Mouse (Mus musculus) CH12.LX (cell line): ENCODE results near the gene 5330417H12Rik. TPM values are rescaled to one million over a fixed set of nuclear protein-coding genes. Genes with fewer than 3 reads are reported as not detected.

Experiments
- DNase-seq: peaks from one replicate; pipeline ENCODE4 v3.0.0-alpha.2; 2013; ENCODE audit errors: extremely low read depth
- H3K27ac ChIP-seq: 2 replicates; pipeline ENCODE4 v1.5.1; 2012; ENCODE audit warnings: low read depth, mild to moderate bottlenecking, control low read depth, moderate library complexity; ENCODE audit not compliant: insufficient read depth
- H3K27me3 ChIP-seq: replicated peaks from 2 replicates; pipeline ENCODE3; 2012; ENCODE audit warnings: inconsistent platforms
- H3K36me3 ChIP-seq, 2 experiments: replicated peaks in 1 of 2; 2 replicates each; pipeline versions ENCODE3 to v1.6.1; 2012; ENCODE audit warnings: inconsistent platforms in 1 of 2, low read length in 1 of 2, mild to moderate bottlenecking in 1 of 2, mixed read lengths in 1 of 2, moderate library complexity in 1 of 2; ENCODE audit not compliant: control insufficient read depth in 1 of 2, insufficient read depth in 1 of 2
- H3K4me1 ChIP-seq, 2 experiments: 2 replicates each; pipeline ENCODE4 v1.6.1; 2012; ENCODE audit warnings: inconsistent platforms in 1 of 2, moderate library complexity in 1 of 2; ENCODE audit not compliant: insufficient read depth in 2 of 2, control insufficient read depth in 1 of 2
- H3K4me2 ChIP-seq: 2 replicates; pipeline ENCODE4 v1.6.1; 2012; ENCODE audit warnings: low read depth, mild to moderate bottlenecking, control low read depth; ENCODE audit not compliant: poor library complexity, insufficient read depth, severe bottlenecking
- H3K4me3 ChIP-seq, 3 experiments: fragments of 150-350 bp in 1 of 3; sonication (generic) in 1 of 3; replicated peaks in 1 of 3; 2 replicates each; pipeline versions ENCODE3 to v1.5.1; 2011 to 2012; ENCODE audit warnings: low read depth in 2 of 3, low read length in 2 of 3, mild to moderate bottlenecking in 2 of 3, moderate library complexity in 2 of 3, control low read depth in 1 of 3, improper control_type of control experiment in 1 of 3, inconsistent platforms in 1 of 3, mixed read lengths in 1 of 3; ENCODE audit not compliant: poor library complexity in 1 of 3
- H3K79me2 ChIP-seq: replicated peaks from 2 replicates; pipeline ENCODE4 v1.6.1; 2012; ENCODE audit warnings: mild to moderate bottlenecking, moderate library complexity; ENCODE audit not compliant: control insufficient read depth, poor library complexity, insufficient read depth, severe bottlenecking; ENCODE audit errors: extremely low read depth
- H3K9ac ChIP-seq: 2 replicates; pipeline ENCODE4 v1.6.1; 2012; ENCODE audit warnings: low read depth, mild to moderate bottlenecking, control low read depth, moderate library complexity; ENCODE audit not compliant: insufficient read depth
- H3K9me3 ChIP-seq: replicated peaks from 2 replicates; pipeline ENCODE3; 2012; ENCODE audit warnings: low read length, inconsistent platforms, mixed read lengths
- BHLHE40 ChIP-seq: IDR thresholded peaks from 2 replicates; pipeline ENCODE4 v1.6.1; 2011; ENCODE audit warnings: mild to moderate bottlenecking, low read depth, low read length, improper control_type of control experiment
- CHD1 ChIP-seq: IDR thresholded peaks from 2 replicates; pipeline ENCODE4 v1.6.1; 2012; ENCODE audit warnings: low read depth, low read length, improper control_type of control experiment, inconsistent platforms
- CHD2 ChIP-seq: IDR thresholded peaks from 2 replicates; pipeline ENCODE4 v1.6.1; 2011; ENCODE audit warnings: low read length, improper control_type of control experiment
- CTCF ChIP-seq, 2 experiments: IDR thresholded peaks in 1 of 2; conservative IDR thresholded peaks in 1 of 2; 2 replicates each; pipeline ENCODE4 v1.5.1; 2011 to 2012; ENCODE audit warnings: low read depth in 2 of 2, low read length in 2 of 2, improper control_type of control experiment in 1 of 2, inconsistent platforms in 1 of 2, mild to moderate bottlenecking in 1 of 2, moderate library complexity in 1 of 2
- E2F4 ChIP-seq: IDR thresholded peaks from 2 replicates; pipeline ENCODE4 v1.6.1; 2011; ENCODE audit warnings: low read depth, low read length, improper control_type of control experiment; ENCODE audit not compliant: insufficient replicate concordance
- ELF1 ChIP-seq: IDR thresholded peaks from 2 replicates; pipeline ENCODE4 v1.6.1; 2014; ENCODE audit warnings: low read depth, mild to moderate bottlenecking, inconsistent platforms, low read length, improper control_type of control experiment
- EP300 ChIP-seq: IDR thresholded peaks from 2 replicates; pipeline ENCODE4 v1.6.1; 2011; ENCODE audit warnings: low read length, improper control_type of control experiment
- ETS1 ChIP-seq: conservative IDR thresholded peaks from 2 replicates; pipeline ENCODE4 v1.6.1; 2012; ENCODE audit warnings: low read depth, mild to moderate bottlenecking, inconsistent platforms, low read length, improper control_type of control experiment, moderate library complexity
- GABPA ChIP-seq: IDR thresholded peaks from 2 replicates; pipeline ENCODE4 v1.6.1; 2012; ENCODE audit warnings: low read depth, low read length, improper control_type of control experiment, inconsistent platforms; ENCODE audit not compliant: insufficient replicate concordance
- HCFC1 ChIP-seq: IDR thresholded peaks from 2 replicates; pipeline ENCODE4 v1.6.1; 2012; ENCODE audit warnings: low read depth, mild to moderate bottlenecking, inconsistent platforms, low read length, improper control_type of control experiment
- IRF4 ChIP-seq: IDR thresholded peaks from 2 replicates; pipeline ENCODE4 v1.6.1; 2014; ENCODE audit warnings: low read depth, mild to moderate bottlenecking, inconsistent platforms, low read length, improper control_type of control experiment
- JUN ChIP-seq: IDR thresholded peaks from 2 replicates; pipeline ENCODE4 v1.6.1; 2011; ENCODE audit warnings: low read depth, mild to moderate bottlenecking, low read length, improper control_type of control experiment, moderate library complexity; ENCODE audit not compliant: insufficient read depth
- JUND ChIP-seq: conservative IDR thresholded peaks from 2 replicates; pipeline ENCODE4 v1.6.1; 2011; ENCODE audit warnings: low read depth, low read length, improper control_type of control experiment
- KAT2A ChIP-seq: IDR thresholded peaks from 2 replicates; pipeline ENCODE4 v1.6.1; 2012; ENCODE audit warnings: low read length, improper control_type of control experiment, inconsistent platforms; ENCODE audit not compliant: insufficient replicate concordance
- MAFK ChIP-seq: IDR thresholded peaks from 2 replicates; pipeline ENCODE4 v1.6.1; 2011; ENCODE audit warnings: low read length, improper control_type of control experiment; ENCODE audit not compliant: insufficient replicate concordance
- MAX ChIP-seq: IDR thresholded peaks from 2 replicates; pipeline ENCODE4 v1.6.1; 2011; ENCODE audit warnings: low read length, improper control_type of control experiment
- MAZ ChIP-seq: IDR thresholded peaks from 2 replicates; pipeline ENCODE4 v1.6.1; 2012; ENCODE audit warnings: low read depth, mild to moderate bottlenecking, inconsistent platforms, low read length, improper control_type of control experiment, moderate library complexity
- MEF2A ChIP-seq: IDR thresholded peaks from 2 replicates; pipeline ENCODE4 v1.6.1; 2014; ENCODE audit warnings: low read depth, mild to moderate bottlenecking, inconsistent platforms, low read length, improper control_type of control experiment, borderline replicate concordance
- MXI1 ChIP-seq: IDR thresholded peaks from 2 replicates; pipeline ENCODE4 v1.6.1; 2011; ENCODE audit warnings: mild to moderate bottlenecking, low read depth, low read length, improper control_type of control experiment
- MYC ChIP-seq: IDR thresholded peaks from 2 replicates; pipeline ENCODE4 v1.6.1; 2011; ENCODE audit warnings: low read depth, mild to moderate bottlenecking, improper control_type of control experiment, low read length
- NELFE ChIP-seq: IDR thresholded peaks from 2 replicates; pipeline ENCODE4 v1.6.1; 2011; ENCODE audit warnings: low read depth, low read length, improper control_type of control experiment
- NRF1 ChIP-seq: IDR thresholded peaks from 2 replicates; pipeline ENCODE4 v1.6.1; 2014; ENCODE audit warnings: low read depth, mild to moderate bottlenecking, inconsistent platforms, low read length, improper control_type of control experiment, moderate library complexity
- PAX5 ChIP-seq: IDR thresholded peaks from 2 replicates; pipeline ENCODE4 v1.6.1; 2012; ENCODE audit warnings: low read length, inconsistent platforms, mixed read lengths
- POLR2A ChIP-seq: IDR thresholded peaks from 2 replicates; pipeline ENCODE4 v1.6.1; 2011; ENCODE audit warnings: low read depth, mild to moderate bottlenecking, improper control_type of control experiment, low read length
- POLR2AphosphoS2 ChIP-seq: IDR thresholded peaks from 2 replicates; pipeline ENCODE4 v1.6.1; 2011; ENCODE audit warnings: low read depth, low read length, improper control_type of control experiment
- RAD21 ChIP-seq: IDR thresholded peaks from 2 replicates; pipeline ENCODE4 v1.6.1; 2011; ENCODE audit warnings: low read depth, mild to moderate bottlenecking, low read length, improper control_type of control experiment, moderate library complexity
- RCOR1 ChIP-seq: conservative IDR thresholded peaks from 2 replicates; pipeline ENCODE4 v1.6.1; 2012; ENCODE audit warnings: low read depth, mild to moderate bottlenecking, inconsistent platforms, low read length, improper control_type of control experiment
- SIN3A ChIP-seq: IDR thresholded peaks from 2 replicates; pipeline ENCODE4 v1.6.1; 2012; ENCODE audit warnings: low read length, improper control_type of control experiment, inconsistent platforms
- SMC3 ChIP-seq: IDR thresholded peaks from 2 replicates; pipeline ENCODE4 v1.6.1; 2011; ENCODE audit warnings: low read depth, low read length, improper control_type of control experiment
- TBP ChIP-seq: conservative IDR thresholded peaks from 2 replicates; pipeline ENCODE4 v1.6.1; 2011; ENCODE audit warnings: low read depth, low read length, improper control_type of control experiment
- TCF12 ChIP-seq: IDR thresholded peaks from 2 replicates; pipeline ENCODE4 v1.6.1; 2014; ENCODE audit warnings: low read depth, mild to moderate bottlenecking, inconsistent platforms, low read length, improper control_type of control experiment
- UBTF ChIP-seq: IDR thresholded peaks from 2 replicates; pipeline ENCODE4 v1.6.1; 2012; ENCODE audit warnings: low read depth, mild to moderate bottlenecking, inconsistent platforms, low read length, improper control_type of control experiment, moderate library complexity
- USF1 ChIP-seq: IDR thresholded peaks from 2 replicates; pipeline ENCODE4 v1.6.1; 2014; ENCODE audit warnings: low read depth, mild to moderate bottlenecking, inconsistent platforms, low read length, improper control_type of control experiment
- USF2 ChIP-seq: conservative IDR thresholded peaks from 2 replicates; pipeline ENCODE4 v1.6.1; 2011; ENCODE audit warnings: low read depth, low read length, improper control_type of control experiment
- ZC3H11A ChIP-seq: IDR thresholded peaks from 2 replicates; pipeline ENCODE4 v1.6.1; 2012; ENCODE audit warnings: low read depth, mild to moderate bottlenecking, inconsistent platforms, low read length, improper control_type of control experiment
- ZKSCAN1 ChIP-seq: IDR thresholded peaks from 2 replicates; pipeline ENCODE4 v1.6.1; 2012; ENCODE audit warnings: low read depth, inconsistent platforms, low read length, improper control_type of control experiment, borderline replicate concordance
- ZMIZ1 ChIP-seq: IDR thresholded peaks from 2 replicates; pipeline ENCODE4 v1.6.1; 2012; ENCODE audit warnings: low read depth, mild to moderate bottlenecking, inconsistent platforms, low read length, improper control_type of control experiment
- ZNF384 ChIP-seq: IDR thresholded peaks from 2 replicates; pipeline ENCODE4 v1.6.1; 2012; ENCODE audit warnings: low read depth, low read length, improper control_type of control experiment, inconsistent platforms
- dilution Hi-C: fragments of 300-500 bp; cut with MboI; formaldehyde crosslinking; loops from 2 replicates; pipeline ENCODE4 v1.14.3; 2020; ENCODE audit warnings: low sequenced_read_pairs; ENCODE audit not compliant: extremely low pct_unique_long_range_greater_than_20kb, extremely low pct_ligation_motif_present
- in situ Hi-C: fragments of 300-500 bp; cut with MboI; formaldehyde crosslinking; loops from 3 replicates; pipeline ENCODE4 v1.14.3; 2019; ENCODE audit warnings: low sequenced_read_pairs, low pct_ligation_motif_present, low pct_unique_long_range_greater_than_20kb, mixed read lengths
- polyA plus RNA-seq: library from polyadenylated mRNA; unstranded; fragments of >175 nt; gene quantifications from 2 replicates; pipeline ENCODE4 v1.2.1, GENCODE M21; 2012; ENCODE audit warnings: low read depth; ENCODE audit not compliant: insufficient read length
- total RNA-seq, 2 experiments: library from RNA; depleted of rRNA; stranded (reverse); fragments of 300-350 nt in 1 of 2; fragments of >200 nt in 1 of 2; gene quantifications; 2 replicates each; pipeline ENCODE4 v1.2.3; 2012 to 2014

Gene 5330417H12Rik
- total and polyA plus RNA-seq, 3 experiments: not detected

GRCm38 (mm10) chr7:107628383-107628782, 3.4 kb upstream of the 5330417H12Rik start:
- peak; percentile 60 for DNase-seq
- 0 out of 2 replicates have a peak overlapping the region, but pooled peaks have one; percentile 25 for H3K4me2 ChIP-seq
- dilution Hi-C loops: no loop called here
- peaks cover 9 to 65% of the 10 kb centered on the region in 2 experiments for H3K36me3 ChIP-seq
- H3K4me1 ChIP-seq: peaks cover 31 to 79% of the 10 kb centered on the region in 2 experiments
- peak overlapping the region; percentile 25; the same call in 1 of the 2 replicates for H3K9ac ChIP-seq
- H3K79me2 ChIP-seq: peaks cover 52% of the 10 kb centered on the region
- in situ Hi-C loops: no loop called here
- TF ChIP-seq MAX: peak; percentile 40
- no peak for TF ChIP-seq USF1
- TF ChIP-seq RAD21: no peak; the same call in 1 of the 2 replicates
- TF ChIP-seq ELF1: no peak
- TF ChIP-seq UBTF: no peak
- TF ChIP-seq POLR2A: no peak
- TF ChIP-seq E2F4: no peak
- TF ChIP-seq TBP: no peak
- no peak for TF ChIP-seq ZKSCAN1
- TF ChIP-seq ZMIZ1: no peak
- no peak for TF ChIP-seq POLR2AphosphoS2
- TF ChIP-seq RCOR1: peak; percentile 56; the same call in 1 of the 2 replicates
- TF ChIP-seq BHLHE40: peak; percentile 73
- no peak for TF ChIP-seq PAX5
- 0 out of 2 replicates have a peak, but pooled peaks have one; percentile 23 for TF ChIP-seq MAFK
- 0 out of 2 replicates have a peak, but pooled peaks have one; percentile 10 for TF ChIP-seq ZNF384
- peak; percentile 5; the same call in 1 of the 2 replicates for TF ChIP-seq SMC3
- TF ChIP-seq ZC3H11A: no peak
- peak; percentile 82; the same call in 1 of the 2 replicates for TF ChIP-seq MEF2A
- TF ChIP-seq CTCF (conservative IDR thresholded peaks at IDR 0.05 in 1 of 2, IDR thresholded peaks at IDR 0.05 in 1 of 2; ENCODE audit: low read depth in 2 of 2, low read length in 2 of 2): no peak
- TF ChIP-seq IRF4: peak; percentile 88
- TF ChIP-seq HCFC1: no peak
- TF ChIP-seq SIN3A: peak; percentile 82
- TF ChIP-seq ETS1: peak; percentile 76
- no peak for TF ChIP-seq KAT2A
- TF ChIP-seq CHD1: no peak
- peak; percentile 86 for TF ChIP-seq MYC
- peak; percentile 75 for TF ChIP-seq MAZ
- peak; percentile 55; the same call in 1 of the 2 replicates for TF ChIP-seq CHD2
- TF ChIP-seq TCF12: peak; percentile 75
- no peak for TF ChIP-seq GABPA
- TF ChIP-seq MXI1: peak; percentile 81; the same call in 1 of the 2 replicates
- no peak for TF ChIP-seq NELFE
- peak; percentile 91 for TF ChIP-seq EP300
- TF ChIP-seq NRF1: no peak
- TF ChIP-seq JUND: peak; percentile 54
- TF ChIP-seq JUN: peak; percentile 63; the same call in 1 of the 2 replicates
- no peak for TF ChIP-seq USF2
- H3K4me3 ChIP-seq: no peak overlapping the region
- H3K9me3 ChIP-seq: peaks cover 3% of the 10 kb centered on the region
- H3K27me3 ChIP-seq: no peaks in the 10 kb centered on the region
- peak overlapping the region; percentile 85 for H3K27ac ChIP-seq
